Mouse (Mus musculus) left cerebral cortex, postnatal 36 days (tissue): ENCODE measurements around the gene Tmeff2. TPM values are rescaled to one million over a fixed set of nuclear protein-coding genes. Genes with fewer than 3 reads are reported as not detected.

Experiments used
- DNase-seq, 2 experiments: peaks; one replicate each; pipeline ENCODE4 v3.0.0; 2021 to 2022; ENCODE audit warnings: low spot score in 2 of 2, mixed read lengths in 1 of 2
- intact Hi-C: fragments of 180-260 bp; cut with DNase I; formaldehyde crosslinking; loops from one replicate; pipeline ENCODE4 v1.15.1; 2025
- microRNA-seq: library from miRNA; unstranded; fragments of <30 nt; microRNA quantifications from one replicate; pipeline ENCODE4 v1.2.0, GENCODE M21; 2022
- total RNA-seq, 2 experiments: library from RNA; stranded (reverse); gene quantifications; 2 replicates each; pipeline ENCODE4 v1.2.3; 2021

Gene Tmeff2
- total RNA-seq, 2 experiments from 2014 or later = 47.9 to 54.4 TPM

DNA sequence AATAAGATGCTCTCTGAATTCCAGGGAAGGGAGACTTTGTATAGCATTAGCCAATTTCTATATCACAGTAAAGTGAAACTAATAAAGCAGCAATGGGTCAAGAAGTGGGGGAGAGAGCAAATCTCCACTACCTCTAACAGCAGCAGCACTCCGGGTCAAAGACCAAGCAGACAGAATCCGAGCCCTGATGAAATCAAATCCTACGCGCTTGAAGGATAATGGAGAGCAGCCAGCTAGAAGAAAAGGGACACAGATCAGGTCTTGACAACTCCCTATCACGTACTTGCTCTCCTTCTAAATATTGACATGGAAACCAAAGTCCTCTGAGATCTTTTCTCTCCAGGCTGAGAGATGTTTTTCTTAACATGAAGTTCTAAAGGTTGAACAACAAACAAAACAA, 252.4 kb downstream of the Tmeff2 start:
- intact Hi-C loops = no loop called here

DNA sequence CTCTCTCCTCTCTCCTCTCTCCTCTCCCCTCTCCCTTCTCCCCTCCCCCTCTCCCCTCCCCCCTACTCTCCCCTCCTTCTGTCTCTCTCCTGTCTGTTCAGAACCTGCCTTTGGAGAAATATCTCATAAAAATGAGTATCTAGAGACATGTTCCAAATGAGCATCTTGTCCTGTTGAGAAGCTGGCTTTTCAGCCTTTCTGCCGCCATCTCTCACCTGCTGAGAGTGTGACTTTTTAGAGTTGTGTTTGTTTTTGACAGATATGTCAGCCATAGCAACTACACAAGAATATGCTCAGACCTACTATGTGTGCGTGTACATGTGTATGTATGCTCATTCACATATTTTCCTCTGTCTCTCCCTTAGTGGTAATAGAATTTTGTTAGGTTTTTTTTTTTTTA, 283.8 kb downstream of the Tmeff2 start:
- DNase-seq = no peak
- intact Hi-C loops = no loop called here

More for the DNA sequence above, 252.4 kb downstream of the Tmeff2 start:
- no peak for DNase-seq

DNA sequence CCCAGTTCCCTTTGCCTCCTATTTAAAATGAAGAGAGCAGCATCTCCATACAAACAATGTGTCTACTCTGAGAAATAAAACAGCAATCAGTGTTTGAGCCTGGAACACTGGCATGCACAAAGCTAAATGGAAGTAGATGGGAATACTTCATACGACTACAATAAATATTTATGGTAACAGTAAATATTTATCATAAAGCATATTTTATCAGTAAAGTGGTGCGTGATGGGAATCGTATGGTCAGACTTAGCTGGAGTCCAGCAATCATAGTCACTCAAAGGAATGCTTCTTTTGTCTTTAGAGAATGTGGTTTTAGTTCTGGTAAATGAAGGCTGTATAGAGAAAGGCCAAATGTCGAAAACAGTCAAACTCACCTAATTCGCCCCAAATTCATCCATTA, 288.6 kb downstream of the Tmeff2 start:
- no peak for DNase-seq
- intact Hi-C loops = no loop called here

DNA sequence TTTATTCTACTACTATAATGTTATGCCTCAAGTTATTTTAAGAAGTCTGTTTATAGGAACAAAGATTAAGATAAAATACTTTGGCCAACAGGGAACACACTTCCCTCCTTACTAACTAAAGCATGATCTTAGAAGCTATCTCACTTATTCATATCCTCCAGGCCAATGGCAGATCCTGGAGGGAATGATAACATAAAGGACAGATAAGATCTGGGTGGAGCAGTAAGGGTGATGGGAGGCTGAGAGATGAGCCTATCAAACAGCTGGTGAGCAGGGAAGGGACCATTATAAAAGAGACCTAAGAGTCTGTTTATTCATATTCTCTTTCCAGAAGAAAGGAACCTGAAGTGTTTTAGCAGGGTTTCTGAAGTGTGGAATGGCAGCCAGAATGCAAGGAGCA, 290.8 kb downstream of the Tmeff2 start:
- DNase-seq = no peak
- intact Hi-C loops = loop anchor here (5.0 kb wide), 2 partner anchors 141 to 229 kb away; no protein-coding TSS in a partner anchor

DNA sequence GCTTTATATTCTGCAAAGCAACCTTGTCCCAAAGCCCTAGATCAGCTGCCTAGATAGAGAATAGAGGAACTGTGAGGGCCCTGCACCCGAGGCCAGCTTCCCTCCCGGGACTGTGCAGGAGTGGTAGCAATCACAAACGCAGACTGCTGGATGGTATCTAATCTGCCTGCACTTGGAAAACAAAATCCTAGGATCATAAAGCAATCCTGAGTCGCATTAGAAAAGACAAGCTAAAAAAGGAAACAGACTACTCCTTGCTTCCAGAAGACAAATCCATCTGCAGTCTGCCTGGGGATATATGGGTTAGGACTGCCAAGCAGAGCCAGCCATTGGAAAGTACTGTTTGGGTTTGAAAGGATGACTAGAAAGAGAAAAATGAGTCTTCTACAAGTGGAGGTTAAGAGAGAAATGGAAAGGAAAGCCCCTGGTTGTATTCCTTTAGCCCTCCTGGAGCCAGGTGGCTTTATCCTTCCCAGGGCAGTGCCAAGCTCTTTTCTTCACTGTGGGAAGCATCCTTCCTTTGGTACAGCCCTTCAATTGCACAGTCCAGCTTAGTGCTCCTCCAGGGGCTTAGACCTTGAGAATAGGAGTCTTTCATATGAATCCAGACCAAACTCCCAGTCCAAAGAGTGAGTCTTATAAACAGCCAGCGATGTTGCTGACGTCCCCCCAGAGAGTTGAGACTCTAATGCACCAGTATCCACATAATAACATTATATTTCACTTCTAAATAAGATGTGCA, 291.6 kb downstream of the Tmeff2 start:
- DNase-seq = no peak
- intact Hi-C loops = loop anchor here (5.0 kb wide), 2 partner anchors 140 to 230 kb away; no protein-coding TSS in a partner anchor

DNA sequence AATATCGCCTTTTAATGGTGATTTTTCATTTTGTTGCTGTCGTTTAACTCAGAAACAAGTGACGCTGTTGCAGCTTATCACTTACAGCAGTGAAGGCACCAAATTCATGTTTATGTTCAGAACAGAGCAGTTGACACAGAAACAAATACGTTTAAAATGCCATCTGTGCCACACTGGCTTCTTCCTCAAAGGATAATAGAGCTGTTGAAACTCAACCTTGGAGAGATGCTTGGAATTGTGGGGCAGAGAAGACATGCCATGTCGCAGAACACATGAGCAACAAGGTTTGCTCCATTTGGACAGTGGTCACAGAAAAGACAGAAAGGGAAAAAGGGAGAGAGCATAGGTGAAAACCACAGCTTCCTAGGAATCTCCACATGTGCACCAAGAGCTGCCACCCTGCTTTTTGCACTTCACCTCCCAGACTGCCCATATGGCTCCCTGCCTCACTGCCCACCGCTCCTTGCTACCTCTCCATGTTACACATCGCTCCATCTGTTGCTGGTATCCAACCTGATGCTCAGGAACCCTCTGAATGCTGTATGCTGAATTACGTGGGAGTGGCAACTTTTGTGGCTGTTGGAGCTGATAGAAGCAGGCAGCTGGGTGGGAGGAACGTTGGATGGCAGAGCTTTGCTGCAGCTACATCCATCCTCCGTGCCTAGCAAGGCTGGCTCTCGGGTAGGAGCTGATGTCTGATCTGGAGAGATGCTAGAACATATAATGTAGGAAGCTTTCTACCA, 298.8 kb downstream of the Tmeff2 start:
- intact Hi-C loops = no loop called here
- DNase-seq = peak; percentile 76 to 82

DNA sequence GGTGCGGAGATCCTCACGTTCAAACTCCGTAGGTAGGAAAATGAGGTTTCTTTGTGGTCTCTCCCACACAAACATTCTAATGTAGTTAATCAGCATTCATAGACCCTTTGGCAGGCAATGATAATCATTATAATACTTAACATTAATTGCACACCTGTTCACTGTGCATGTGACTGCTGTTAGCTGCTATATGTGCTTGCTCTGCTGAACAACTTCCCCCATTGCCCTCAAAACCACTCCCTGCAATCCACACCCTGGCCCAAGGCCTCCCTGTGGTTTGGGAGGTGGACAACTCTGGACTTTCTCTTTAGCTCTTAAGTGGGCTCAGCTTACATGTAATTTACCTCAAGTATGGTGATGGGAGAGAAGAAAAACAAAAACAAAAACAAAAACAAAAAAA, 299.5 kb downstream of the Tmeff2 start:
- intact Hi-C loops = no loop called here
- DNase-seq = no peak

DNA sequence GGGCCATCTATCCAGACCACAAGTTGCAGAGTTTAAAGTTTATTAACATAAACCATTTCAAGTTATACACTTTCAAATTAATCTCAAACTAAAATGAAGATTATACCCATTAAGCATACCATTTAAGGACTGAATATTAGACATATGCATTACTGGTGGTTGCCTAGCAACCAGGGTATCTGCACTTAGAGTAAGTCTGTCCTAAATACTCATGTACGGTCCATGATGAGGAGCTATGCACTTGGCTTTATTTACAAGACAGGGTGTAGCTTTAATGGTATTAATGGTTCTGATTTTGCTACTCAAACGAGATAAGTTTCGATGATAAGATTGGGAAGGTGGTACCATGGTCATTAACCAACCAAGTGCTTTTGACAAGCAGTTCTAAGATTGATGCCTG, 315.2 kb downstream of the Tmeff2 start:
- intact Hi-C loops = no loop called here
- DNase-seq = no peak

DNA sequence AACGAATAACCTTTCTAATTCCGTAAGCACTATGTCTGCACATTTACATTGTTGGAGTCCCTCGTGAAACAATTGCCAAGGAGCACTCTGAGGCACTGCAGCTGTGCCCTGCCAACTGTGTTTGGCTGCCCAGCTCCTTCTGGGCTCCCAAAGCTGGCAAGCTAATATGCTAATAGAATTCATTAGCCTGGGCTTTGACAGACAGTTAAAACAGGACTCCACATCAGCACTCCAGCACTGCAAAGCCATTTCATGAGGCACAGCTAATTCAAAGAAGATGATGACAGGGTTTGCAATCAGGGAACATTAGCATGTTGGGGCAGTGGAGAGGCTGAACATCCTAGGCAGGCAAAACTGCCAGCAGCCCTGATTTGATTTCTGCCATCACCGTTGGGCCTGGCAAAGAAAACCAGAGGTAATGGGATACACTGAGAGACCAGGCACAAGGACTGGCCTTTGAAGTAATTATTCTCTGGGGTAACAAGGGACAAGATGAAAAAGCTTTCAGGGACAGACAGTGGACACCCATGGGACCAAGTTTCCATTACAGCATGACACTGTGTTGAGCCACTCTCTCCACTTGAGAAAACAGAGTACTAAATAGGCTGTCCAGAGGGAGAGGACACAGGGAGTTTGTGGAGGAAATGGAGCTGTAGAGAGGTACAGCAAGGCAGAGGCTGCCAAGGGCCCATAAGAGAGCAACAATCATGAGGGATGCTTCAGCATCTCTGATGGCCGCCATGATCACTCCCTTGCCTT, 316.0 kb downstream of the Tmeff2 start:
- intact Hi-C loops = no loop called here
- no peak for DNase-seq

DNA sequence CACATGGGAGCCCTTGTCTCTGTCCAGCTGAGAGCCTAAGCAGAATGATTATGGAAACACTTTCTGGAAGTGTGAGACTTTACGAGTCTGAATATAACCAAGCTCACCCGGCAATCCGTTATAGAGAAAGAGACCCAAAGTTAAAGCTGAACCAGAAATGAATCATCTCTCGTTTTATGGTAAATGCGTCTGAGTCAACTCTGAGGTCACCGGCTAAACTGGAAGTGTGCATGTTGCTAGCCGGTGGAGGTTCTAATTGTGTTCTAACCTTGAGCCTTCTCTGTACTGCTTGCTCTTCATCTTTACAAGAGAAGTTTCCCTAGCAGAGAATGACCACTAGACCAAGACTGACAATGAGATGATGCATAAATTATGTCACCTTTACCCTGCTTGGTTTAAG, 316.8 kb downstream of the Tmeff2 start:
- intact Hi-C loops = no loop called here
- no peak for DNase-seq

DNA sequence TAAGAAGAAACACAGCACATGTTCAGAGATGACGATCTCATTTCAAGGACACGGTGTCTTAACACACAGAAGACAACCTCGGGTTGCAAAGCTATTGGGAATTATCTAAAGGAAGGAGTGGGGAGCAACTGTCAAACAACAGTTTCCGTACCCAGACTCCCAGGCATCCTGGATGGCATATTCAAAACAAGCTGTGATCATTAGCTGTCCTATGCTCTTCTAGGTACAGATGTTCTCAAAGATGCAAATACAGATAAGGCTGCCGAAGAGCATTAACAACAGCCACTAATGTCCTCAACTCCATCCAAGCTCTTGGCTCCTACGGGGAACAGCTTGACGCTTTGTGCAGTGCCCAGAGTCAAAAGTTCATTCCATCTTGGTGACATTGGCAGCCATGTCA, 324.7 kb downstream of the Tmeff2 start:
- no peak for DNase-seq

More for the DNA sequence above, 324.7 kb downstream of the Tmeff2 start:
- intact Hi-C loops = no loop called here

Small RNAs within 50 kb of the gene (microRNA-seq; reads per million reads assigned to microRNA genes)
- not detected for gene Gm25736
